Mouse (Mus musculus): ENCODE data around the gene Tfdp1.

The Tfdp1 gene

DNA sequence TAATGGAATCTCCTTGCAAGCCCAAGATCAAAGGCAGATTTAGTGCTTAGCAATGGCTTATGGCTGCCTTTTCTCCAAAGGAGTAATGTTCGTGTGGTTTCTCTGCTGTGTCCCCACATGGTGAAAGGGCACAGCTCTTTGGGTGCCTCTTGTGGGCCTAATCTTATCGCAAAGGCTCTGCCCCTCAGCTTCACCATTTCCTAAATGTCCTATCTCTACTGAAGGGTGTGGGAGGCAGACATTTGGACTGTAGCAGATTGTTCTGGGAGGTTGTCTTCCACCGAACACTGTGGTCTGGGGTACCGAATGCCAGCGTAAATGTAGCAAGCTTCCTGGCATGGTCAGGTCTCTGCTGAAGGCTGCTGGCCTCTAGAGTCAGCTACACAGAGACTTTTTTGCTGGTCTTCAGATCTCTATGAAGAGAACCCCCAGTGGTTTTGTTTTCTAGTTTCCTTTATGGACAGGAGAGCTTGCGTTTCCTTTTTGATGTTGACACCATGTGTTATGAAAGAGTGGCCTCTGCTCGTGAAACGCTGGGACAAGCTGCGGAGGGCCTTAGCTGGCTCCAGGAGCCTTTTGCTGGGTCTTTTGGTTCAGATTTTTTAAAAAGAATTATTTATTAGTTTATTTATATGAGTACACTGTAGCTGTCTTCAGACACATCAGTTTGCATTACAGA is 14.7 kb downstream of the Tfdp1 start:
- no peak for DNase-seq

DNA sequence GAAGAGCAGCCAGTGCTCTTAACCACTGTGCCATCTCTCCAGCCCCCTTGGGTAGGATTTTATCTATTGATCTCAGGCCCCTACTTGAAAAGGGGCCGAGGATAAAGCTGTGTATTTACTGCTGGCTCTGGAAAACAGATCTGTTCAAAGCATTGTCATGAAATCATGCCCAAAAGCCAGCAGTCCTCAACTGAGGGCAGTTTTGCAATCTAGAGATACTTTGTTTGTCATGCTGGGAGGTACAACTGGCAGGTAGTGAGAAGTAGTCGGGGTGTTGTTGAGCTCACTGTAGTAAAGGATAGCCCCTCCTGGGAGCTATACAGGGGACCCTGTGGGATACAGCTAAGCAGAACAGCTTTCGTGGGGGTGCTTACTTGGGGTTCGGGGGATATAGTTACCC is 15.3 kb downstream of the Tfdp1 start:
- no peak for DNase-seq

DNA sequence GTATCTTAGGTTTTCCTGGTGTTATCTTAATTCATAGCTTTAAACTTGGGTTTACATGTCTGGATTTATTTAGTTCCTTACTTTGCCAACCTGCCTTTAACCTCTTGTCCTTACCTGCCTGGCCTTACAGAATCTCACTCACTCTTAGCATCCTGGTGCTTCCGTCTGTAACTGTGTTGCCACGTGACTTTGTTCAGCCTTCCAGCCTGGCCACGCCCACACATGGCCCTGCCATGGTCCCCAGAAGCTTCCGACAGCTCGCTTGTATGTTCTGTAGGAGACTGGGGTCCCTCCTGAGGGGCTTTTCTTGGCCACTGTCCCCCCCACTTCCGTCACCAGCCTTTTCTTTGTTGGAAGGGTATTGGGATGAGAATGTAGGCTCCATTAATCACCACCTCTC is 17.7 kb downstream of the Tfdp1 start:
- DNase-seq = no peak

DNA sequence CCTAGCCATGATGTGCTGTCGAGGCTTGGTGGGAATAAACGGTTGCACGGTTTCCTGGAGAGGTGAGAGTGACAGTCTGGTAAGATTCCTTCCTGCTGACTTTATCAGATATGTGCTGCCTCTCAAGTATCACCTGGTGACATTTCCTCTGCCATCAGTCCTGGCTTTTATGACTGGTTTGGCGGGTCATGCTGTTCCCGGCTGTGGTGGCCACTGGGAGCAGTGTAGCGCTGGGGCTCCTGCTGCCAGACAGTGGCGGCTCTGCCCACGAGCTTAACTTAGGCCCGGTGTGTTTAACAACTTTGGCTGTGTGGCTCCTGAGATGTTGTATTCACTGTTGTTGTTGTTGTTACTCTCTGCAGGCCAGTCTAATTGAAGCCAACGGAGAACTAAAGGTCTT is 18.1 kb downstream of the Tfdp1 start:
- no peak for DNase-seq

DNA sequence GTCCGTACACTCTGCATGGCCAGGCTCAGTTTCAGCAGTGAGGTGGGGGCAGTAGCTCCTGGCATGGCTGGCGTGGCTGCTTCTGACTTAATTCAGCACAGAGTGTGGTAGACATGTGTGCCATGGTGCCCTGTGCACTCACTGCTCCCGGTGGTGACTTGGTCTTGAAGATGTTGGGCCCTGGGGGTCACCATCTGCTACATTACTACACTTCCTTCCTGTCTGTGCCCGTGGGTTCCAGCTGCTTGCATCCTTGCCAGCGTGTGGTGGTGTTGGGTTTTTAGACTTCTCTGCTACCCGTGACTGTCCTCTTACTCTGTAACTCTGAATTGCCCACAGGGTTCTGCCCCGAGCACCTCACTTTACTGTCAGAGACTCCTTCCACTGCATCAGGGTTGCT is 21.7 kb downstream of the Tfdp1 start:
- DNase-seq = no peak

DNA sequence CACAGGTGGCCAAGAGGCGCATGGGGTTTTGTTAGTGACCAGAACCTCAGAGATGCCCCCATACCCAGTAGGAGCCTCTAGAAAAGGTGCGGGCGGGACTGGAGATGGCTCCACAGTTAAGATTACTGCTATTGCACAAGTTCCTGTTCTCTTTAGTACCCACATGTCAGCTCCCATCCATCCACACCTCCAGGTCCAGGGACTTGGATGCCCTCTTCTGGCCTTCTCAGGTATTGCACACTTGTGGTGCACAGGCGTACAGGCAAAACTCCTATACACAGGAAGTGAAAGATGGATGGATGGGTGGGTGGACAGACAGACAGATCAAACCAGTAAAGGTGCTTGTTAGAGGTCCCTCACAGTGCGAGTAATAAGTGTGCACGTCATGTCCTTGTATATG is 23.3 kb downstream of the Tfdp1 start:
- DNase-seq = no peak

DNA sequence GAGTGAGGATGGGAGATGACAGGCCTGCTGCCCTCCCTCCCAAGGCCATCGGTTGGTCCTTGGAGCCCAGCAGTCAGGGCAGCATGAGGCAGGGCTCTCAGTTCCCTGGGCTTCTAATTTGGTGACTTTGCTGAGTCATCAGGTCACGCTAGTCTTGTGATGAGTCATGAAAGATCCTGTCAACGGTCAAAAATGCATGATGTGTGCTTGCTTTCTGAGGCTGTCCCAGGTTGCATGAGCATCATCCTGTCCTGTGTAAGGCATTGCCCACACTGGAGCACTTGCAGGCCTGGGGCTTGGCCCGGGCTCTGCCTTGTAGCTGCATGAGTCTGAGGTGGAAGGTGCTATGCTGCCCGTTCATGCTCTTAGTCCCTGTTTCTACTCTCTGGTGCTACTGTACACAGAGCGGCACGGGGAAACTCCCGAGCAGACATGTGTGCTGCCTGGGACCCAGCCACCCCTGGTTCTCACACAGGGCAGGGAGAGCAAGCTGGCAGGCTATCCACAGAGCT is 34.7 kb downstream of the Tfdp1 start:
- no peak for DNase-seq

DNA sequence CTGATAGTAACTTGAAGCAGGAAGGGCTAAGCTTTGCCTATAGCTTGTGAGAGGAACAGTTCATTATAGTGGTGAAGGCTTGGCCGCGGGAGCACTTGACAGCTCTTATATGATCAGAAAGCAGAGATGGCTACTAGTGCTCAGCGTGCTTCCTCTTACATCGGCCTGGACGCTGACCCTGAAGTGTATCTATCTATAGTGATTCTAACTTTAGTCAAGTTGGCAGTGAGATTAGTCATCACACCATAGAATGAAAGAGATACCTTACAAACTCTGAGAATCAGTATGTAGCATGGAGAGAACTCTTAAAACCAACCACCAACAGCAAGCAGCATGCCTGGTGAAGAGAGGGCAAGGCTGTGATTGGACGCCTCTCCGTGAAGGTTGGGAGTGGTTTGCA is 43.1 kb downstream of the Tfdp1 start:
- no peak for DNase-seq

DNA sequence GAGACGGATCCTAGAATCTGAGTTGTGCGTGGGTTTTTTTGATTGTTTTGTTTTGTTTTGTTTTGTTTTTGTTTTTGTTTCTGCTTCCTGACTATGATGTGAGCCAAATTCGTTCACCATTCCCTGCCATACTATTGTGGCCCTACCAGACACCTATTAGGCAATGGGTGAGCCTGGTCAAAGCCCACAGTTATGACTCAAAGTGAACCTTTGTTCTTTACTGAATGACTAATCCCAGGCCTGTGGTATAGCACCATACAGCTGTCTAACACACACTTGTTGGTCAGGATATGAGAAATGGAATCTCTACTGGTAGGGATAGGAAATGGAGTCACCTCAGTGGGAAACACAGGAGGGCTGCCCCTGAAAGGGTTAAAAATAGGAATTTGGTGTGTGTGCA is 44.0 kb downstream of the Tfdp1 start:
- DNase-seq = no peak

DNA sequence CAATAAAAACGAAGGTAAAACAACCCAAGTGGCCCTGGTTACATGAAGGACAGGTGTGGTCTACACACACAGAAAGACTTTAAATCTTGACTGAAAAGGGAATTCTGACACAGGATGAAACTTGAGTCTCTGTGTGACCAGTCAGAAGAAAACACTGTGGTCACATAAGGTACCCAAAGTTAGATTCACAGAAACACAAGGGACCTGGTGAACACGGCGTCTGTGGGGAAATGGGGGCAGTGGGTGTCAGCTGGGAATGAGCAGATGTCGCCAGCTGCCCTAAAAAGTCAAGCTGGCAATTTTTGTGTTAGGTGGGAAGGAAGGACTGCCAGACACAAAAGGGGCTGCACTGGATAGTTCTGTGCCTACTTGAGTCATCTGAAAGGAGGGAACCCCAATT is 44.4 kb downstream of the Tfdp1 start:
- no peak for DNase-seq

DNA sequence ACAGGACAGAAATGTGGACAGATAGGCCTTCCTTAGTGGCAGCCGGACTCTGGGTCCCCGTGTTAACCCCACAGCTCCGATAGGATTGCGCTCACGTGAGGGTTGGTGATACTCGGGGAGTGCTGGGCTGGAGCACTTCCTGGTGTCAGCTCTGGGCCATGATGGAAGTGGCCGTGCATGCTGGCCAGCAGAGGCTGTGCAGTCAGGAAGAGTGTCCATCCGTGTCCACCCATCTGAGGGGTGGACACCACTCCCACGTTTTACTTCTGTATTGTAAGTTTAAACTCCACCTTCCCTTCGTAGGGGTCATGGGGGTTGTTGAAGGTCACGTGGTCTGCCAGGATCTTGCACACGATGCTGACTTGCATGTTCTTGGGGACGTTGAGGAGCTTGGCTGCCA is 47.8 kb downstream of the Tfdp1 start:
- DNase-seq = no peak

DNA sequence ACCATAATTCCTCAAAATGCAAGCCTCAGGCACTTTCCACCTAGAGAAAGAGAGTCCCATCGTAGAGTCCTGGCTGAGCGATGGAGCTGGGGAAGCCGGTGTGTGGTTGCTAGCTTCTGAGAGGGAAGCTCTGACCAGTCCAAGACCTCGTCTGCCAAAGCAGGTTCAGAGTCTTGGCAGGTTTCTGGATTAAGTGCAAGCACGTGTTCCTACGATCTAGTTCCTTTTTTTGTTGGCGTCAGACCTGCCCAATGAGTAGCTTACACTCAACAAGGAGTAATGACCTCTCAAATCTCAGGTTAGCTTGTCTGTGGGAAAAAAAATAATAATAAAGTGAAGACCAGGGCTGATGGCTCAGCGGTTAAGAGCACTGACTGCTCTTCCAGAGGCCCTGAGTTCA is 49.2 kb downstream of the Tfdp1 start:
- DNase-seq = no peak

DNA sequence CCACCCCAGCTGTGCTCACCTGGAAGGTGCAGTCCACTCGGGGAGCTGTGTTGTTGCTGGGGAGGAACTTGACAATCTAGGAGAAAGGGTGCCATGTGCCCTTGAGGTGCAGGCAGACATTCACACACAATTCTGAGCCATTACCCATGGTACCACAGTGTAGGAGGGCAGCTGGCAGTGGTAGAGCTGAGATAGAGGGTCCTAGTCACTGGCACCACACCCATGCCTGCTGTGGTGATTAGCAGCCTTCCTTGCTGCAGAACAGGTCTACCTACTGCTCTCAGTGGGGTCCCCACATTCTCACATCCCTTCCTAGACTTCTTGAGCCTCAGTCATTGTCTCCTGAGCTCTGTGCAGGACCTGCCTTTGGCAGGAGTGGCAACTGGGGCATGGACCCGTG is 50.2 kb downstream of the Tfdp1 start:
- no peak for DNase-seq

DNA sequence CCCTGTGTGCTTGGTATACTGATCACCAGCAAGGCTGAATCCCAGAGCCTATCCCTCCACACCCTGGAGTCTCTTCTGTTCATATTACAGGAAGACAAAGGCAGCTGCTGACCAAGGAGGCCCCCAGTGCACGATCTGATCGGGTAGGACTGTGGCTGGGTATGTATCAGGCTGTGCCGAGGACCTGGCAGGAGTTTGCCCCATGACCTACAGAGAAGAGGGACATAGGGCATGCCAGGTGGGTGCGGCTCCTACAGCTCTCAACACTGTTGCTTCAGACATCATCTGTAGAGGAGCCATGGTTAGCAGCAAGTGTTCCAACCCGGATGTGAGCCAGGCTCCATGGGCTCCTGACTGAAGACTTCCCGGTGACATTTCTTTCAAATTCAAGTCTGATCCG is 55.3 kb downstream of the Tfdp1 start:
- DNase-seq = no peak

DNA sequence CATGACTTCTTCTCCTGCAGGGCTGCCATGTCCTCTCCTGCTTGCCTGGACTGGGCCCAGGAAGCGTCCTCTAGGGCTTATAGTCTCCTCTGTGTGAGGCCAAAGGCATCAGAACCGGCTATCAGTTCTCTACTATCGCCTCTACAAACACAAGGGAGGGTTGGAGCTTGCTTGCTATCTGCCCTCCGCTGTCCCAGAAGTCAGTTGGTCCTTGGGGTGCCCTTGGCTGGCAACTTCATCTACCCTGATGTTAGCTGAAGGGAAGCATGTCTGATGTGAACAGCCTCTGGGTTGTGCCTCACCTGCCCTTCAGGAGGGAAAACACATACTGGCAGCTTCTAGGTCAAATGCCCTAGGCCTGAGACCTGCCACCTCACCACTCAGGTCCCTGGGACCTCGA is 58.2 kb downstream of the Tfdp1 start, which contains the start of gene Atp4b:
Gene Atp4b, minus strand, starts transcription at position 101 of the 400 bp plus-strand sequence.
- no peak for DNase-seq

DNA sequence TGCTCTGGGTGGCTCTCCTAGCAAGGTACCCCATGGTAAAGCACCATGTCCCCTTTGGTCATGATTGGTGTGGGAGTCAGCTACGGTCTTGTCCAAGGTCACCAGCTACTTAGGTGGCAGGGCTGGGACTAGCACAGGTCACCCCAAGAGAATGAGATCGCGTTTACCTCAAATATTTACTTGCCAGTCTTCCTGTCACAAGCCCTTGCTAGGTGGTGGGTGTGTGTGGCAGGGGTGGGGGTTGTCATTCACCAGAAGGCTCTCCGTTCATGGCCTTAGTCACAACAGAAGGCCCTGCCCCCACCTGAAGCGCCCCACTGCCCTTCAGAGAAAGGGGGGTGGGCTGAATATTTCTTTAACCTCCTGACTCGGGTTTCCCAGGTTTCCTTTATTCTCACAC is 65.0 kb downstream of the Tfdp1 start:
- DNase-seq = no peak

DNA sequence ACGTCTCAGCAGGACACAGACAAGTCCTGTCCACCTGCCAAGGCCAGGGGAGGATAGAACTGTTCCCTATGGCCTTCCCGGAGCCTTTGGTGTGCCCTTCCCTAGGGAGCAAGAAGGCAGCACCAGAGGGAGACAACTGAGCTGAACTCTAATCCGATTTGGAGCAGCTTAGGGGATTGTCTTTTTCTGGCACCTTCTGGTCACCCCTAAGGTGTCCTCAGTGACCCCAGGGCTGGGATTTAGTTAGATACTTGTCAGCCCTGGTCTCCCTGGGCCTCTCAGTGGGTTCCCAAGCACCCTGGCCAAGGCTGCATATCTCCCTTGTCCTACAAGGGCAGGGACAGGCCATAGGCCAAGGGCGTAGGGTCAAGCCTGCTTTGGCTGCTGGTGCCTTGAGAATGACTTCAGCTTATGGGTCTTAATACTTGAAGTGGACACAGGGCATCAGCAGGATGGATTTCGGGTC is 66.1 kb downstream of the Tfdp1 start, which contains the start of gene Grk1:
Gene Grk1, plus strand, starts transcription at position 416 of the 466 bp plus-strand sequence.
- DNase-seq = no peak

DNA sequence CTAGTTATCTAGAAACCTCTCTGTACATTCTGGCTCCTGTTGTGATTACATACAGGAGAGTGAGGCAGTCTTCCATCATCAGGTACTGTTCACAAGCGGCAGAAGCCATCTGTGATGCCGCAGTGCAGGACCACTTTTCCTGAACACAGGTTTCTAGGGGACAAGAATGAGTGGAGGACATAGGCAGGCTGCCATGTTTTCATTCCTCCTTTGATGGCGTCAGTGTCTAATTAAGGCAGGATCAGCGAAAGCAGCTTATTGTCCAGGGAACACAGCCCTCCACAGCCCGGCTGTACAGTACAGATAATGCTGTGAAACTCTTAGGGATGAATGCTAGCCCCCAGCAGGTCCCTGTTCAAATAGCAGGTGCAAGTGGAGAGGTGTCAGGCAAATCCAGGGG is 67.5 kb downstream of the Tfdp1 start:
- no peak for DNase-seq

DNA sequence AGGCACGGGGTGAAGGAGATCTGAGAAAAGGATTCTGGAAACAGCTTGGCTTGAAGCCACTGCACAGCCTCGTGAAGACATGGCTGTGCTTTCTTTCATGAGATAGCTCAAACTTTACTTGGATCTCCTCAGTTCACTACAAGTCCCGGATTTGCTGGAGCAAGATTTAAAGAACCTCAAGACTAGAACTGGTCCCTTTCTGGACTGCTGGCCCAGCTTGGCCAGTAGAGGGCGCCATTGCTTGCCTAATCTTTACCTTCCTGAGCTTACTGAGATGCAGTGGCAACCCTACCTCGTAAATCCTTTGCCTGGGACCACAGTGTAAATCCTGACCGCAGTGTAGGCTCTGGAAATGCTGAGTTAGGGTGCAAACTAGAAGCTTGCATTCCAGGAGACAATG is 73.0 kb downstream of the Tfdp1 start:
- peak; percentile 74 for DNase-seq

DNA sequence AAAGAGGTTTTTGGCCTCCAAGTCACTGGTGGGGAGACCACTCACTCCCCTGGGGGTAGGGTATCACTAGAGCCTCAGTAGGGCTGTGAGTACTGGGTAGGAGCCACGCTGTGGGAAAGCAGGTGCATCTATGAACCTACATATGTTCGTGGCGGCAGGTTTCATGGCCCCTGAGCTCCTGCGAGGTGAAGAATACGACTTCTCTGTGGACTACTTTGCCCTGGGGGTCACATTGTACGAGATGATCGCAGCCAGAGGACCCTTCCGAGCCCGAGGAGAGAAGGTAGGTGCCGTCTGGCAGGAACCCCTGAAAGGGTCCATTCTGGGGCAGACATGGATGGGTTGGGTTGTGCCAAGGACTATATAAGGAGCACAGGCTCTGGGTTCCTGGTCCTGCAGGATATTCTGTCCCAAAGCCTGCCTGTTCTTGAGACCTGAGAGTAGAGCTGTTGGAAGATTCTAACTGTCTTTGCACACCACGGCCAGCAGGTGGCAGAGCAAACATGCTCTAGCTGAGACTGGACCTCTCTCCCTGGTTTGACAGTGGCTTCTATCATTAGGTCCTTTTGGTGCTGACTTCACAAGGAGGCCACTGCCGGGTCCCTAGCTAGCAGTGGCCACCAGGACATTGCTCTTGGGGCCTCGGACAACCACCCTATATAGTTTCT is 74.5 kb downstream of the Tfdp1 start:
- DNase-seq = peak; percentile 74

DNA sequence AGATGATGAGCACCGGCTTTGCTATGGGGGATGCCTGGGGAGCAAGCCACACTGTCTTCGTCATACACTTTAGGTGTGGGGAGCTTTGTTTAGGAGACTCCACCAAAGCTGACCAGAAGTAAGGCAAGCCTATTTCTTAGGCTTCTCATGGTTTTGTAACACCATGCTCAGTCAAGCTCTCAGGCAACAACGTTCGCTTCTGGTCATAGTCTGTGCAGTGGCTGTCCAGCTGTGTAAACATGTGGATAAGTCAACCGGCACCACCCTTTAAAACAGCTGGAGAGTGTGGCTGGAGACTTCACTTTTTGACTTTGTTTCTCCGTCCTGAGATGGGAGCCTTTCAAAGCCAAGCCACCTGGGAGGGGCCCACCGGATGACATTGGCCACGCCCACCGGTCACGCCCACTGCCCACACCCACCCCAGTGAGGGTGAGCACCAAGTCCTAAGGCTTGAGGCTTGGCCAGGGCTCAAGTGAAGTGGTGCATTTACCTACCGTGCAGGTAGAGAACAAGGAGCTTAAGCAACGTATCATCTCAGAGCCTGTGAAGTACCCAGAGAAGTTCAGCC is 75.4 kb downstream of the Tfdp1 start:
- DNase-seq = no peak

DNA sequence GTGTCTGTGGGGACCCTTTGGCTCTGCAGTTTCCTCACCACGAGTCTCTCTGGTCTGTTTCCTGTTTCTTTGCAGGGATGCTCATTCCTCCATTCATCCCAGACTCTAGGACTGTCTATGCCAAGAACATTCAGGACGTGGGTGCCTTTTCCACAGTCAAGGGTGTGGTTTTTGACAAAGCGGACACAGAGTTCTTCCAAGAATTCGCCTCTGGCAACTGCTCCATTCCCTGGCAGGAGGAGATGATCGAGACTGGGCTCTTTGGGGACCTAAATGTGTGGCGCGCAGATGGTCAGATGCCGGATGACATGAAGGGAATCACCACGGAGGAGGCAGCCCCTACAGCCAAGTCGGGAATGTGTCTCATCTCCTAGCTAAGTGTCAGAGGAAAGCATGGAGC is 77.3 kb downstream of the Tfdp1 start:
- no peak for DNase-seq

DNA sequence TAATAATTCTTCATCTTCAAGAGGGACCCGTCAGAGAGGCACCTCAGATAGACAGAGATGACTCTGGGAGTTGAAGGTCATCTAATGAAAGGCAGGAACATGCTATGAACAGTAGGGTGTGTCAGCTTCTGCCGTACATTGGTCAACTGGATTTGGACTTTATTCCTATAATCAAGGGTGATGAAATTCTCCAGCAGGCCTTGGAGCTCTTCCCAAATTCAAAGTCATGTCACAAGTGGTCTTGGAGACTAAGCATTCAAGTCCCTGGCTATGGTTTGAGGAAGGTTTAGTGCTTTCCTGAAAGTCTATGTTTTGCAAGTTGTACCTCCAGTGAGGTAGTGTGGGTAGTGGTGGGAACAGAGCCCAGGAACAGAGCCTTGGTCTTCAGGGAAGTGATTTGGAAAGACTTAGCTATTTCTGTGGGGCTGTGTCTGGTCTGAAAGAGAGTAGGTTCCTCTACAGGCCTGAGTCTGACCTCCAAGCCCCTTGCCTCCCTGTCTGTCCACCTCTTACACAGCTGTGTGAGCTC is 80.6 kb downstream of the Tfdp1 start:
- no peak for DNase-seq

DNA sequence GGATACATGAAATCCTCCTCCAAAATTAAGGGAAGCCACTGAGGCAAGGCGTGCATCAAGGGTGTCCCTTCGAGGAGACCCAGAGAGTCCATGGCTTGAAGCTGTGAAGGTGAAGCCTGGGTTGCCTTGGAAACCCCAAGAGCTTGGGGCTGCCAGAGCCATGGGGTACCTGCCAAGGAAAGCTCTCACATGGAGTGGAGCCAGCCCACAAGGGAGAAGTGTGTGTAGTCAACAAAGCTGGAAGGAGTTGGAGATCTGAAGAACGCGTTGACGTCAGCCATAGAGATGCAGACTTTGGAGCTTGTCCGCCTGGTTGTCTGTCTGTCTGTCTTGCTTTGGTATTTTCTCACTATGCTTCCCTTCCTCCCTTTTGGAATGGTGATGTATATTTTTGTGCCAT is 82.4 kb downstream of the Tfdp1 start:
- no peak for DNase-seq

Data from right cerebral cortex, postnatal 4 days (tissue).